Mouse (Mus musculus): ENCODE measurements at regions not wholly inside any gene's neighbourhood (a gene's known extent, or its start where the extent isn't known, plus 50 kb on each side); places are given as distances from the start of the nearest gene placed in this dataset.

DNA sequence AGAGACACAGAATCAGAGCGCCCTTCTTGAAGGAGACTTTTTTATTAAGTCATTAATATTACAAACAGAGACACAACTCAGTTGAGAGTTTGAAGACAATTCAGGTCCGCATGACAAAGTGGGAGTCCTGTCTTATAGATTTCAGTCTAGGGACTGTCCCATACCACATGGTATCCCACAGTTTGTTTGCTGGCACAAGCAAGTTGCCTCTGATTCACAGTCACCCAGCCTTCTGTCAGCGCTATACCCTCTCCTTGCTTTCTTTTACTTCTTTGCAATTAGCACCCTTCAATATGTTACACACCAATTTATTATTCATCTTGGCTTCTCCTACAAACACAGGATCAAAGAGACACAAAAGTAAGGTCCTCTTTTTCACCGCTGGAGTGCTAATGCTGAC is 337.9 kb upstream of the Hs6st1 start:
- TF ChIP-seq GATA1 (IDR thresholded peaks at IDR 0.05; ENCODE audit: low read length) (no peak), TAL1 (IDR thresholded peaks at IDR 0.05; ENCODE audit: low read length) (no peak)

Data from erythroblast, embryonic 14.5 days (primary cell).